Mouse (Mus musculus) limb, embryonic 12.5 days (tissue): ENCODE data around the gene Ofcc1. TPM values are rescaled to one million over a fixed set of nuclear protein-coding genes. Genes with fewer than 3 reads are reported as not detected.

ENCODE experiments used
- ATAC-seq: fragments of 200-750 bp; cut with Nextera tagmentation; 2 replicates; pipeline ENCODE4 v1.8.0; 2017; ENCODE audit warnings: low read depth, moderate TSS enrichment; ENCODE audit not compliant: insufficient number of reproducible peaks, insufficient read depth, low FRiP score, low TSS enrichment
- H3K27ac ChIP-seq: fragments of 300-500 bp; sonication (generic); 2 replicates; pipeline ENCODE4 v1.5.1; 2016; ENCODE audit warnings: mild to moderate bottlenecking, moderate library complexity
- H3K27me3 ChIP-seq: fragments of 300-500 bp; sonication (generic); 2 replicates; pipeline ENCODE4 v1.6.1; 2016; ENCODE audit warnings: mild to moderate bottlenecking, moderate library complexity
- H3K36me3 ChIP-seq: fragments of 300-500 bp; sonication (generic); 2 replicates; pipeline ENCODE4 v1.6.1; 2016; ENCODE audit warnings: mild to moderate bottlenecking, moderate library complexity
- H3K4me1 ChIP-seq: fragments of 300-500 bp; sonication (generic); replicated peaks from 2 replicates; pipeline ENCODE4 v1.6.1; 2016
- H3K4me2 ChIP-seq: fragments of 300-500 bp; sonication (generic); 2 replicates; pipeline ENCODE4 v1.6.1; 2016; ENCODE audit warnings: mild to moderate bottlenecking, moderate library complexity
- H3K4me3 ChIP-seq: fragments of 300-500 bp; sonication (generic); replicated peaks from 2 replicates; pipeline ENCODE4 v1.5.1; 2016; ENCODE audit warnings: mild to moderate bottlenecking
- H3K9ac ChIP-seq: fragments of 300-500 bp; sonication (generic); replicated peaks from 2 replicates; pipeline ENCODE4 v1.6.1; 2016; ENCODE audit warnings: mild to moderate bottlenecking, moderate library complexity
- H3K9me3 ChIP-seq: fragments of 300-500 bp; sonication (generic); 2 replicates; pipeline ENCODE4 v1.6.1; 2016; ENCODE audit warnings: mild to moderate bottlenecking, moderate library complexity
- WGBS: fragments of 180-500 bp; shearing (Covaris S2); methylation state at CpG from one replicate; pipeline ENCODE4 v1.1.7; 2016; 5-methylcytosine and 5-hydroxymethylcytosine counted together
- polyA plus RNA-seq: library from polyadenylated mRNA; unstranded; fragments of >200 nt; fragmentation: Nextera tagmentation; extraction: Ambion mirVana; gene quantifications from 2 replicates; pipeline ENCODE4 v1.2.1, GENCODE M21; 2016

Ofcc1 gene
- polyA plus RNA-seq, 1 experiment from 2014 or later, result 0.20 TPM

GRCm38 (mm10) chr13:40315158-40315792, 46.0 kb downstream of the Ofcc1 start:
- Histone ChIP-seq H3K9me3 (no peaks in the 10 kb centered on the region), H3K27me3 (no peaks in the 10 kb centered on the region), H3K27ac (no peak overlapping the region), H3K9ac (no peak overlapping the region), H3K4me2 (no peak overlapping the region), H3K36me3 (no peaks in the 10 kb centered on the region), H3K4me3 (no peak overlapping the region), H3K4me1 (no peaks in the 10 kb centered on the region)
- ATAC-seq, result no peak
- WGBS, result 72% methylated on average over 4 of the region's 4 CpGs

DNA sequence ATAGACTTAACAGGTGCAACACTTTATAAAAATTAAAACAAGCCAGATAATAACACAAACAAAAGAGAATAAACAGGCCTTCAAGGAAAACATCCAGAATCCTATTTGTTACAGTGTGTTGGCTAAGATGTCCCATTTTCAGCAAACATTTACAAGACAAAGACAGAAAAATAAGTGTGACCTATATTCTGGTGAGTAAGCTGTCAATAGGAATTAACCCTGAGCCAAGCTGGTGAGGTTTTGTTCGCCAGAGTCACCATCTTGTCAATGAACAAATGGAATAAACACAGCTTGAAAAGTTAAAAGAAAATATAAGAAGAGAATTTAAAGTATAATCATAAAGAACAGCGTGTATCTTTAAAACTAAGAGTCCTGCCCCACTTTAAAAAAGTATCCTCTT, 68.4 kb downstream of the Ofcc1 start:
- H3K4me1 ChIP-seq, result 0 out of 2 replicates have a peak, but pooled peaks cover 2% of the 10 kb centered on the region
- no peak overlapping the region for H3K9ac ChIP-seq
- H3K9me3 ChIP-seq, result no peaks in the 10 kb centered on the region
- H3K27me3 ChIP-seq, result no peaks in the 10 kb centered on the region; the same call in 1 of the 2 replicates
- WGBS, result 92% methylated on average over 2 of the region's 2 CpGs
- H3K4me3 ChIP-seq, result no peak overlapping the region
- no peak overlapping the region for H3K4me2 ChIP-seq
- no peak overlapping the region for H3K27ac ChIP-seq
- no peak for ATAC-seq
- H3K36me3 ChIP-seq, result no peaks in the 10 kb centered on the region

- no peak for ATAC-seq
- WGBS, result 86% methylated on average over 10 of the region's 10 CpGs
Observed at GRCm38 (mm10) chr13:40290846-40291245, 70.4 kb downstream of the Ofcc1 start.

DNA sequence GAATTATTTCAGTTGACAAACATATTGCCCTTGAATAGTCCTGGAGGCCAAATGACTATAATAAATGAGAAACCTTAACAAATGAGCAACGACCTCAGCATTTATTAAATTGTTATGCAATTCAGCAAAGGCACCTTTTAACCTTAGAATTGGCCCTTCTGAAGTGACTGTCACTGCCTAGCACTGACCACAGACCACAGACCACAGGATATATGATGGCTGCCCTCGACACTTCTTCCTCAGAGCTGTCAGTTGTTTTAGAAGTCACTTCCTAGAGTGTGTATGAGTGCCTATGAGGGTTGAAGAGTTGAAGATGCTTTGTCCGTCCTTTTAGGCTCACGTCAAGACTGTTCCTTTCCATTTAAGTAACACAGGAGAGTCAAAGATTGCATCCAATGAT, 72.6 kb downstream of the Ofcc1 start:
- 76% methylated on average over 4 of the region's 4 CpGs for WGBS
- H3K4me1 ChIP-seq, result peaks cover 5% of the 10 kb centered on the region; the same call in 1 of the 2 replicates
- H3K36me3 ChIP-seq, result no peaks in the 10 kb centered on the region
- no peak overlapping the region for H3K4me2 ChIP-seq
- no peak overlapping the region for H3K9ac ChIP-seq
- no peak overlapping the region for H3K27ac ChIP-seq
- no peak overlapping the region for H3K4me3 ChIP-seq
- ATAC-seq, result no peak
- peaks cover 5% of the 10 kb centered on the region for H3K27me3 ChIP-seq
- no peaks in the 10 kb centered on the region for H3K9me3 ChIP-seq

More at GRCm38 (mm10) chr13:40290846-40291245, 70.4 kb downstream of the Ofcc1 start:
- Histone ChIP-seq H3K9ac (no peak overlapping the region), H3K4me1 (peaks cover 5% of the 10 kb centered on the region; the same call in 1 of the 2 replicates), H3K4me2 (no peak overlapping the region), H3K4me3 (no peak overlapping the region), H3K27me3 (no peaks in the 10 kb centered on the region; the same call in 1 of the 2 replicates), H3K9me3 (no peaks in the 10 kb centered on the region), H3K27ac (no peak overlapping the region), H3K36me3 (no peaks in the 10 kb centered on the region)

GRCm38 (mm10) chr13:40287266-40288002, 73.8 kb downstream of the Ofcc1 start:
- H3K4me2 ChIP-seq, result peak overlapping the region; percentile 40
- 25% methylated on average over 21 of the region's 21 CpGs for WGBS
- no peak overlapping the region for H3K9ac ChIP-seq
- H3K4me3 ChIP-seq, result peak overlapping the region; percentile 0; the same call in 1 of the 2 replicates
- no peak for ATAC-seq
- H3K9me3 ChIP-seq, result no peaks in the 10 kb centered on the region
- no peak overlapping the region for H3K27ac ChIP-seq
- H3K4me1 ChIP-seq, result peaks cover 5% of the 10 kb centered on the region; the same call in 1 of the 2 replicates
- peaks cover 5% of the 10 kb centered on the region for H3K27me3 ChIP-seq
- no peaks in the 10 kb centered on the region for H3K36me3 ChIP-seq

DNA sequence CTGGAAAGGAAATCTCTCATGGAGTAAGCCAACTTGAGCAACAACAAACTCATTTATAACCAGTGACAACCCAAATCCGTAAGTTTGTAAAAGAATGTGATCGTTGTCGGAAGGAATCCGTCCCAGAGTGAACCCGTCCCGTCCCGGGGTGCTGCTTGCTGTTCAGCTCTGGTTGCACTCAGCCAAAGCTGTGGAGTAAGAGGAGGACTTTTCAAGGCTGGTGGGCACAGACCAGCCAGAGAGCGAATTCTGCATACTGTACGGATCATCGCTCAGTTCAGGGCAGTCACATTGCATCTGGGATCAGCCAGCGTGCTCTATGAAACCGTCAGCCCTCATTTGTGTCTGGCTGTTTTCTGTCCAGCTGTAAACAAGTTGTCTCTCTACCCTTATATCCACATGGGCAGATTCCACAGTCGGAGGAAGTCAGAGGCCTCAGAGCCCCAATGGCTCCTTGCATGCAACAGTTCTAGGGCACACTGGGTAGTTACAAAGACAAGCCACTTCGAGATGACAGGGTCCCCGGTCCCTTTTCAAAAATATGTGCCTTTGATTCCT, 75.9 kb downstream of the Ofcc1 start:
- ATAC-seq, result no peak
- no peak overlapping the region for H3K9ac ChIP-seq
- peaks cover 5% of the 10 kb centered on the region; the same call in 1 of the 2 replicates for H3K4me1 ChIP-seq
- H3K27ac ChIP-seq, result no peak overlapping the region
- H3K4me2 ChIP-seq, result no peak overlapping the region
- WGBS, result 75% methylated on average over 15 of the region's 15 CpGs
- peaks cover 5% of the 10 kb centered on the region; the same call in 1 of the 2 replicates for H3K27me3 ChIP-seq
- H3K4me3 ChIP-seq, result no peak overlapping the region
- H3K36me3 ChIP-seq, result no peaks in the 10 kb centered on the region
- no peaks in the 10 kb centered on the region for H3K9me3 ChIP-seq

- H3K9ac ChIP-seq, result no peak overlapping the region
- no peak overlapping the region for H3K4me3 ChIP-seq
- H3K27me3 ChIP-seq, result peaks cover 5% of the 10 kb centered on the region
- H3K36me3 ChIP-seq, result no peaks in the 10 kb centered on the region
- no peak overlapping the region for H3K4me2 ChIP-seq
- WGBS, result 77% methylated on average over 5 of the region's 5 CpGs
- ATAC-seq, result no peak
- 0 out of 2 replicates have a peak, but pooled peaks cover 8% of the 10 kb centered on the region for H3K9me3 ChIP-seq
- H3K27ac ChIP-seq, result no peak overlapping the region
- no peaks in the 10 kb centered on the region for H3K4me1 ChIP-seq
Observed at GRCm38 (mm10) chr13:40280616-40281015, 80.6 kb downstream of the Ofcc1 start.

GRCm38 (mm10) chr13:40267546-40267945, 93.7 kb downstream of the Ofcc1 start:
- no peak overlapping the region for H3K4me3 ChIP-seq
- 0 out of 2 replicates have a peak, but pooled peaks cover 6% of the 10 kb centered on the region for H3K4me1 ChIP-seq
- no peaks in the 10 kb centered on the region for H3K27me3 ChIP-seq
- H3K27ac ChIP-seq, result no peak overlapping the region
- no peaks in the 10 kb centered on the region for H3K36me3 ChIP-seq
- H3K4me2 ChIP-seq, result no peak overlapping the region
- no peaks in the 10 kb centered on the region for H3K9me3 ChIP-seq
- no peak overlapping the region for H3K9ac ChIP-seq
- no peak for ATAC-seq
- 88% methylated on average over 9 of the region's 9 CpGs for WGBS

DNA sequence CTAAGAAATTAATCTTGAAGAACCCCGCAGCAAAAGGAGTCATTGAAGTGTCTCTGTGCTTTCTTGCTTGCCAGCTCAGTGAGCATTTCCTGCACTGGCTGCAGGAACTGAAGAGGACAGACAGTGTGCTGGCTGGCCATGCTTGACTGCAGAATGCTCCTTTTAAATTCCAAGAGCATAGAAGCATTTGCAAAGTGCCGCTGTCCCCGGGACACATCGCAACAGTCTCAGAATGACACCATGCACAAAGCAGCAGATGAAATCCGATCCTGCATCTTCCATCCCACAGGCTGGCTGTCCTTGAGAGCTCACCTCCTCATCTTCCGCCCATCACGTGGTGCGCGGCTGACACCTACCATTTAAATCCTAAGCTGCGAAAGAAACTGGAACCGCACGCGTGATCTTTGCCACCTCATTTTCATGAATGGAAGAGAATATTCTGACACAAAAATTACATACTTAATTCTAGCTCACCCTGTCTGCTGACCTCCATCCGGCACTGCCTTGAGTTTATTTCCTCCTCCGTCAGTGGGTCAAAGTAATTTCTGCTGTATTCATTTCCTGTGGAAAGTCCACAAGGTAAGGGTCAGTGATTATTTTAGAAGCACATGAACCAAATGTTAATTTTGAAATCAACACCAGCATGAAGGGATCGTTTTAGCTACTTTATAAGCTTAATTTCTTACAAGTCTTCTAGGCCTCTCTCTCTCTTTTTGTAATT, 98.0 kb downstream of the Ofcc1 start:
- Histone ChIP-seq H3K27ac (no peak overlapping the region), H3K36me3 (no peaks in the 10 kb centered on the region), H3K4me1 (no peaks in the 10 kb centered on the region), H3K9me3 (no peaks in the 10 kb centered on the region), H3K9ac (no peak overlapping the region), H3K4me3 (no peak overlapping the region), H3K27me3 (peaks cover 3% of the 10 kb centered on the region; the same call in 1 of the 2 replicates), H3K4me2 (no peak overlapping the region)
- WGBS, result 69% methylated on average over 16 of the region's 16 CpGs
- ATAC-seq, result no peak

DNA sequence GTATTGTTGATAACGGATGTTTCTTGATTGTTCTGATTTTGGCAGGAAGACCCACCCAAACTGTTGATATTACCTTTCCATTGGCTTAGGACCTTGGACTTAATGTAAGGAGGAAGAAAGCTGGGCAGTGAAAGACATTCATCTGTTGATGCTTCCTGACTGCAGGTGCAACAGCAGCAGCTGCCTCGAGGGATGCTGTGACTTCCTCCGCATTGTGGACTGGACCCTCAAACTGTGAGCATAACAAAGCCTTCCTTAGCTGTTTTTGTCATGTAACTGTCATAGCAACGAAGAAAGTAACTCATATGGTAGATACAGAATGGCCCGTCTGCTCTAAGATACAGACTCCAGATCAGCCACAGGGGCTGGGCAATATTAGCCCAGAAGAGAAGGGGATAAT, 102.5 kb downstream of the Ofcc1 start:
- Histone ChIP-seq H3K4me3 (no peak overlapping the region), H3K27ac (no peak overlapping the region), H3K9ac (no peak overlapping the region), H3K27me3 (peaks cover 3% of the 10 kb centered on the region; the same call in 1 of the 2 replicates), H3K36me3 (no peaks in the 10 kb centered on the region), H3K4me2 (no peak overlapping the region), H3K9me3 (no peaks in the 10 kb centered on the region), H3K4me1 (no peaks in the 10 kb centered on the region)
- 79% methylated on average over 5 of the region's 5 CpGs for WGBS
- no peak for ATAC-seq

DNA sequence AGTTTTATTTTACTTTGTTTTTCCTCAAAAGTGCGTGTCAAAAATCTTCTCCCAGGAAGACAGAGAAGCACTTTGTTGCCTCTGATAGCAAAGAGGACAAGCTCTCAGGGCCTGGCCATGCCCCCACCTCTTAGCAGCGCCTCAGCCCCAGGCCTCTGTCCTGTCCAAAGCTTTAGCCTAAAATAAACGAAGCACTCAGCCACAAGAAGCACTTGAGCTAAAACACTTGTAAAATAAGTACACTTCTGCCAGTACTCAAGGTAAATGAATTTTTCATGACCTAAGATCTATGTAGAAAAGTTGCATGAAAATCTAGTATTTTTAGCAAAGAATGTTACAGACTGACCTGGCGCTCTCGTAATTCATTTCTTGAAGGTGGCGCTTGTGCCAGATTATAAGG, 117.4 kb downstream of the Ofcc1 start:
- Histone ChIP-seq H3K36me3 (no peaks in the 10 kb centered on the region), H3K4me1 (no peaks in the 10 kb centered on the region), H3K27me3 (no peaks in the 10 kb centered on the region), H3K4me3 (no peak overlapping the region), H3K9ac (no peak overlapping the region), H3K27ac (no peak overlapping the region), H3K4me2 (no peak overlapping the region), H3K9me3 (no peaks in the 10 kb centered on the region)
- no peak for ATAC-seq
- 83% methylated on average over 6 of the region's 6 CpGs for WGBS
